Mouse (Mus musculus) left cerebral cortex, adult 9 months (tissue): Measurements from ENCODE around the gene Ntng2.

Experiments
- DNase-seq, 2 experiments: peaks; one replicate each; pipeline ENCODE4 v3.0.0; 2022; ENCODE audit warnings: low spot score in 2 of 2

Ntng2 gene

GRCm38 (mm10) chr2:29191216-29192215, 61.3 kb downstream of the Ntng2 start:
- DNase-seq, result no peak

GRCm38 (mm10) chr2:29190392-29190791, 62.4 kb downstream of the Ntng2 start:
- DNase-seq, result no peak

- DNase-seq, result no peak
Measured at GRCm38 (mm10) chr2:29186209-29186608, 66.6 kb downstream of the Ntng2 start.

- no peak for DNase-seq
Measured at GRCm38 (mm10) chr2:29183266-29183924, 69.4 kb downstream of the Ntng2 start.

- no peak for DNase-seq
Measured at GRCm38 (mm10) chr2:29181111-29181510, 71.7 kb downstream of the Ntng2 start.

- DNase-seq, result no peak
Measured at GRCm38 (mm10) chr2:29179810-29180209, 73.0 kb downstream of the Ntng2 start.

GRCm38 (mm10) chr2:29174887-29175286, 77.9 kb downstream of the Ntng2 start:
- DNase-seq, result no peak

GRCm38 (mm10) chr2:29168067-29168466, 84.7 kb downstream of the Ntng2 start:
- DNase-seq, result no peak

GRCm38 (mm10) chr2:29151941-29152340, 100.9 kb downstream of the Ntng2 start:
- DNase-seq, result no peak
